Mouse (Mus musculus) midbrain, embryonic 11.5 days (tissue): ENCODE measurements at regions not wholly inside any gene's neighbourhood (a gene's known extent, or its start where the extent isn't known, plus 50 kb on each side); places are given as distances from the start of the nearest gene placed in this dataset.

Experiments
- ATAC-seq: fragments of 200-750 bp; cut with Nextera tagmentation; 2 replicates; pipeline ENCODE4 v1.8.0; 2017; ENCODE audit warnings: moderate TSS enrichment, moderate library complexity; ENCODE audit not compliant: low FRiP score
- DNase-seq: peaks from one replicate; pipeline ENCODE4 v3.0.0; 2015; ENCODE audit warnings: low spot score; ENCODE audit errors: missing footprints
- H3K27ac ChIP-seq: fragments of 300-500 bp; sonication (generic); 2 replicates; pipeline ENCODE4 v1.5.1; 2014; ENCODE audit warnings: low read depth, low read length
- H3K27me3 ChIP-seq: fragments of 300-500 bp; sonication (generic); 2 replicates; pipeline ENCODE4 v1.6.1; 2014; ENCODE audit warnings: mild to moderate bottlenecking, low read length, moderate library complexity, mixed read lengths; ENCODE audit not compliant: control insufficient read depth, insufficient read depth
- H3K36me3 ChIP-seq: fragments of 300-500 bp; sonication (generic); 2 replicates; pipeline ENCODE4 v1.6.1; 2014; ENCODE audit warnings: mild to moderate bottlenecking, low read length, moderate library complexity, mixed read lengths; ENCODE audit not compliant: control insufficient read depth, insufficient read depth
- H3K4me1 ChIP-seq: fragments of 300-500 bp; sonication (generic); 2 replicates; pipeline ENCODE4 v1.6.1; 2014; ENCODE audit warnings: low read length; ENCODE audit not compliant: control insufficient read depth, insufficient read depth
- H3K4me2 ChIP-seq: fragments of 300-500 bp; sonication (generic); 2 replicates; pipeline ENCODE4 v1.6.1; 2014; ENCODE audit warnings: mild to moderate bottlenecking, moderate library complexity
- H3K4me3 ChIP-seq: fragments of 300-500 bp; sonication (generic); 2 replicates; pipeline ENCODE4 v1.5.1; 2014; ENCODE audit warnings: low read depth, low read length
- H3K9ac ChIP-seq: fragments of 300-500 bp; sonication (generic); 2 replicates; pipeline ENCODE4 v1.6.1; 2014; ENCODE audit warnings: low read length
- H3K9me3 ChIP-seq: fragments of 300-500 bp; sonication (generic); 2 replicates; pipeline ENCODE4 v1.6.1; 2016; ENCODE audit warnings: low read length; ENCODE audit not compliant: control insufficient read depth
- WGBS: fragments of 180-500 bp; shearing (Covaris S2); extraction: QIAGEN DNeasy Blood & Tissue Kit; methylation state at CpG from one replicate; pipeline ENCODE4 v1.1.7; 2014; 5-methylcytosine and 5-hydroxymethylcytosine counted together

DNA sequence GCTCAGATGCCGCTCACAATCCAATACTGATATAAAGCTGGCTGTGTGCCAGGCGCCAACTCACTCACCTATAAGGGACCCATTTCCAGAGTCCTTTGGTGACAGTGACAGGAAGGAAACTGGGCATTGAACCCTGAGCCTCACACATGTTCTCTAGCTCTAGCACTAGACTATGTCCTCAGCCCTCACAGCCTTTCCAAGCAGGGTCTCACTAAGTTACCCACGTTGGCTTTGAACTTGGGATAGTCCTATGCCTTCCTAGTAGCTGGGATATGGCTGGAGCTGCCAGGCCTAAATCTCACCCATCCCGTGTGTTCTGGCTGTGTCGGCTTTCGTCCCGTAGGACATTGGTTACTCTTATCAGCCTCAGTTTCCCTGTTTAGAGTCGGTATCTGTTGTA lies 458.4 kb upstream of the Cdh4 start:
- 94% methylated on average over 8 of the region's 8 CpGs for WGBS
- ATAC-seq (no peak), DNase-seq (no peak)
- H3K27me3 ChIP-seq, result no peaks in the 10 kb centered on the region
- no peak overlapping the region for H3K9ac ChIP-seq
- H3K36me3 ChIP-seq, result no peaks in the 10 kb centered on the region
- H3K4me3 ChIP-seq, result no peak overlapping the region
- H3K4me2 ChIP-seq, result no peak overlapping the region
- H3K9me3 ChIP-seq, result no peaks in the 10 kb centered on the region
- no peak overlapping the region for H3K27ac ChIP-seq
- peaks cover 3% of the 10 kb centered on the region; the same call in 1 of the 2 replicates for H3K4me1 ChIP-seq

DNA sequence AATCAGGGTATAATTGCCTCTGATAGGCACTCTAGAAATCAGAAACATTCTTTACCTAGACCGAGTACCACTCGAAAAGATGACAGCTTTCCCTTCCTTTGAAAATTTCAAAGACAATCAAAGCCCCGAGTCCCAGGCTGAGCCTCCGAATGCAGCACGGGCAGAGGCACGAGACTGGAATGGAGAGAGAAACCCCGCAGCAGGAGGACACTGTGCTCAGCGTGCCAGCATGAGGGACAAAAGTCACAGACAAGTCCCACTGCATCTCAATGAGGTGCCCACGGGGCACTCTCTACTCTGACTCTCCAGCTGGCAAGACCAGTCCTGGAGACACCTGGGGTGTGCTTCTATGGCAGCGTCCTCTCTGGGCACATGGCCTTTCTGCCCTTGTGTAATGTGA lies 454.3 kb upstream of the Cdh4 start:
- H3K36me3 ChIP-seq, result no peaks in the 10 kb centered on the region
- H3K9ac ChIP-seq, result no peak overlapping the region
- no peaks in the 10 kb centered on the region for H3K9me3 ChIP-seq
- H3K4me1 ChIP-seq, result no peaks in the 10 kb centered on the region
- no peak overlapping the region for H3K4me3 ChIP-seq
- no peaks in the 10 kb centered on the region for H3K27me3 ChIP-seq
- ATAC-seq (no peak), DNase-seq (no peak)
- H3K4me2 ChIP-seq, result no peak overlapping the region
- no peak overlapping the region for H3K27ac ChIP-seq
- 74% methylated on average over 10 of the region's 10 CpGs for WGBS

DNA sequence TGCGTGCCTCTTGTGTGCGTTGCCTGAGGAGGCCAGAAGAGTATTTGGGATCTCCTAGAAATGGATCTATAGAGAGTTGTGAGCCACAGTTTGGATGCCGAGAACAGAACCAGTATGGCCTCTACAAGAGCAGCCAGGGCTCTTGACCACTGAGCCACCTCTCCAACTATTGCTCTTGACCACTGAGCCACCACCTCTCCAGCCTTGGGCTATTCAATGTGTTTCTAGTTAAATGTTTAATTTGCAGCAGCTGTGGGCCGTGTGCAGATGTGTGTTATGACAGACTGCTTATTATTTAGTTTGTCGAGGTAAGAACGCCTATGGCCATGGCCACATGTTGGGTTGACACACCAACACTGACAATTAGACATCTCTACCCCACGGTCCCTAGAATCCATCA lies 452.9 kb upstream of the Cdh4 start:
- H3K36me3 ChIP-seq, result no peaks in the 10 kb centered on the region
- no peak overlapping the region for H3K4me3 ChIP-seq
- no peak overlapping the region for H3K9ac ChIP-seq
- H3K4me2 ChIP-seq, result no peak overlapping the region
- H3K27ac ChIP-seq, result no peak overlapping the region
- no peaks in the 10 kb centered on the region for H3K4me1 ChIP-seq
- H3K9me3 ChIP-seq, result no peaks in the 10 kb centered on the region
- H3K27me3 ChIP-seq, result no peaks in the 10 kb centered on the region
- no peak for DNase-seq
- ATAC-seq, result no peak
- 83% methylated on average over 7 of the region's 7 CpGs for WGBS

DNA sequence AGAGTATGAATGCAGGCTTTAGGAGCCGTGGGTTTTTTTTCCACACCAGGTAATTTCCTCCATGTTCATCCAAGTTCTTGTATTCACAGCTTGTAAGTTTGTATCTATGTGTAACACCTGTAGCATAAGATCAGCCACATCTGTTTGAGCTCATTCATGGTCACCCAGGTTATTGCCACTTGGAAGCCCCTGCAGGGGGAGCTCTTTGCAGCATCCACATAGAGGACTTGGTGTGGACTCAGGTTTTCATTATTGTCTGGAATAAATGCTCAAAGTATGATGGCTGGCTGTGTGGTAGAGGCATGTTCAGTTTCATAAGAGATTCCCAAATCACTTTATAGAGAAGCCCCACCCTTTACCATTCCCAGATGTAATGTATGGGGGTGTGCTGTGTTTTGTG lies 452.4 kb upstream of the Cdh4 start:
- Histone ChIP-seq H3K9ac (no peak overlapping the region), H3K27ac (no peak overlapping the region), H3K36me3 (no peaks in the 10 kb centered on the region), H3K9me3 (no peaks in the 10 kb centered on the region), H3K4me2 (no peak overlapping the region), H3K4me1 (no peaks in the 10 kb centered on the region), H3K27me3 (no peaks in the 10 kb centered on the region), H3K4me3 (no peak overlapping the region)
- no peak for DNase-seq
- 81% methylated on average over 1 of the region's 1 CpGs for WGBS
- no peak for ATAC-seq

DNA sequence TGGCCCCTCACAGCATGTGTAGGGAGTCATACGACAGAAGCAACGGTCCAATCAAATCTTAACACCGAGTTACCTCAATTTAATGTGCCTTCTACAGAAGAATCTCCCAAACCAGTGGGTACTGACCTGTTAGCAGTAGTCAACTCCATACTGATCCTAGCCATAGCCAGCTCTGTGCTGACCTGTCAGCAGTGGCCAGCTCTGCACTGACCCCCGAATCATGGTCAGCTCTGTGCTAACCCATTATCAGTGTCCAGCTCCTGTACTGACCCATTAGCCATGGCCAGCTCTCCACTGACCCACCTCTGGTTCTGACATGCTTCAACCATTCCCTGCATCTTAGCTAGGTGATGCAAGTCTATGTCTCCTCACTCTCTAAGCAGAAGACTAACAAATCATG lies 451.3 kb upstream of the Cdh4 start:
- no peaks in the 10 kb centered on the region for H3K4me1 ChIP-seq
- H3K9me3 ChIP-seq, result no peaks in the 10 kb centered on the region
- no peaks in the 10 kb centered on the region for H3K36me3 ChIP-seq
- no peak overlapping the region for H3K4me3 ChIP-seq
- WGBS, result 90% methylated on average over 4 of the region's 4 CpGs
- peak; percentile 33 for DNase-seq
- no peak overlapping the region for H3K27ac ChIP-seq
- no peak overlapping the region for H3K4me2 ChIP-seq
- ATAC-seq, result no peak
- no peaks in the 10 kb centered on the region for H3K27me3 ChIP-seq
- no peak overlapping the region for H3K9ac ChIP-seq

DNA sequence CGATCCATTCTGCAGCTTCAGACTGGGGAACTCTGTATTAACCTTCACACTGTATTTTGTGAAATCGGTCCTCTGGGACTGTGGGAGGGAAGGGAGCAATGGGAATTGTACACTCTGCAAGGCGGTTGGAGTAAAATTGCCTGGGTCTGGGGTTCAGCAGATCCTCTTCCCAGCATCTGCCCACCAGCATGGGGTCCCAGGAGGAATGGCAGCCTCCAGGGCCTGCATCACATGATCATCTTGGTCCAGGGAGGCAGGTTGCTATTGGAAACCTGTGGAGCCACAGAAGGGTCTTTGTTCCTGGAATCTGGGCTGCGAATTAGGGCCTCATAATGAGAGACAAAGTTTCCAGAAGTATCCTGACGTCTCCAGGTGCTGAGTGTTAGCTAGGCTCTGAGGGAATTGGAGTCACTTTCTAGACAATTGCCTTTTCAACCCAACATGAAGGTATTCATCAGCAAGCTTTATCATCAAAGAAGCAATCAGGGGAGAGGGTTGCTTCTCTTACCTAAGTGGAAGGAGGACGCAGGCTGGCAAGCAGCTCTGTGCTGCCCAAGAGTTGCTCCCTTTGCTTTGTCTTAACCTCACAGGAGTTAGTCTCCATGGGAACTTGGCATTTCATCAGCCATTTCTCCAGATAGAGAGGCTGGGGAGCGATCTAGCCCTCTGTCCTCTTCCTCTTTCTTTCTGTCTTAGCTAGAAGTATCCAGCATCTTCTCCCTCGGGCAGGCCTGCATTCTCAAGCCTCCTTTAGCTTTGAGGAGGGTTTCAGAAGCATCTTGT lies 449.7 kb upstream of the Cdh4 start:
- Histone ChIP-seq H3K27ac (no peak overlapping the region), H3K27me3 (no peaks in the 10 kb centered on the region), H3K9ac (no peak overlapping the region), H3K36me3 (no peaks in the 10 kb centered on the region), H3K9me3 (no peaks in the 10 kb centered on the region), H3K4me2 (no peak overlapping the region), H3K4me3 (no peak overlapping the region), H3K4me1 (no peaks in the 10 kb centered on the region)
- DNase-seq (peak; percentile 81), ATAC-seq (0 out of 2 replicates have a peak, but pooled peaks have one; percentile 9)
- WGBS, result 62% methylated on average over 8 of the region's 8 CpGs

DNA sequence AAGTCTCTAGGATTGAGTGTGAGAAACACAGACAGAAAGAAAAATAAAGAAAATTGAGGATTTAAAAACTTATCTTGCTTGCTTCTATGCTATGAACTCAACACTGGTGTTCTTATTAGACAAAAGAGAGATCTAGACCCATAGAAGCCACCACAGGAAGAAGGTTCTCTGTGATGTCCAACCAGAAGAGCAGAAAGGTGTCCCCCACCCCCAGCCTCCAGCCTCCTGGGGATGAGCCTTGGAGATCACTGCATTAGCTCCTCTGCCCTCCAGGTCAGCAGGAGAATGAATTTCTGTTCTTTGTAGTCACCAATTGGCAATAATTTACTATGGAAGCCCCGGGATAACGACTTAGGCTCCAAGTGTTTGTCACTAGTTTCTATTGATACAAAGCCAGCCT lies 444.3 kb upstream of the Cdh4 start:
- Histone ChIP-seq H3K4me3 (no peak overlapping the region), H3K4me1 (no peaks in the 10 kb centered on the region), H3K27ac (no peak overlapping the region), H3K9me3 (no peaks in the 10 kb centered on the region), H3K27me3 (no peaks in the 10 kb centered on the region), H3K4me2 (no peak overlapping the region), H3K9ac (no peak overlapping the region), H3K36me3 (no peaks in the 10 kb centered on the region)
- peak; percentile 75 for DNase-seq
- ATAC-seq, result no peak
- 90% methylated on average over 2 of the region's 2 CpGs for WGBS

DNA sequence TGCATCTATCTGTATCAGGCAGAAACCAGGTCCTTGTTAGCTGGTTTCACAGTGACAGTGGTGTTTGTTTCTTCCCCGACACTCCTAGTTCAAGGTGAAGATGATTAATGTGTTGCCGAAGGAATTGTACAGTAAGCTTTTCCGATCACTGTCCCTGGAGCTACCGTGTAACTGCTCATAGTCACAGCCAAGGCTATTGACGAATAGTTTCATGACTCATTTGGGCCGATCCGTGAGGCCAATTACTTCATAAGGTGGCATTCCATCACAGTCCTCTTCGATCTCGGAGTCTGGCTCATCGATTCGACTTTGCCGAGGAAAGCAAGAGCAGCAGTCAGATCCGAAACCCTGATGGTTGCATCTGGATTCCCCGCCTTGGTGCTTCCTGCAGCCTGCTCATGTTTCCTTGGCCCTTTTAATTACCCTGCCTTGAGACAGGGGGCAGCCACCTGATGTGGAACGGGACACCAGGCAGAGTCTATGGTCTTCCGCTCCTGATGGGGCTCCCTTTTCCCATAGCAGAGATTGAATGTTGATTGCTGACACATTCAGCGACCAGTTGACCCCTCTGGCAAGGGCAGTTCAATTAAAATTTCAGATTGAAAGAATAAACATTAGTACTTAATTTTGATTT lies 441.7 kb upstream of the Cdh4 start:
- Histone ChIP-seq H3K36me3 (no peaks in the 10 kb centered on the region), H3K27ac (no peak overlapping the region), H3K9me3 (no peaks in the 10 kb centered on the region), H3K4me1 (no peaks in the 10 kb centered on the region), H3K4me3 (no peak overlapping the region), H3K9ac (no peak overlapping the region), H3K27me3 (no peaks in the 10 kb centered on the region), H3K4me2 (no peak overlapping the region)
- WGBS, result 88% methylated on average over 17 of the region's 17 CpGs
- ATAC-seq (no peak), DNase-seq (no peak)

DNA sequence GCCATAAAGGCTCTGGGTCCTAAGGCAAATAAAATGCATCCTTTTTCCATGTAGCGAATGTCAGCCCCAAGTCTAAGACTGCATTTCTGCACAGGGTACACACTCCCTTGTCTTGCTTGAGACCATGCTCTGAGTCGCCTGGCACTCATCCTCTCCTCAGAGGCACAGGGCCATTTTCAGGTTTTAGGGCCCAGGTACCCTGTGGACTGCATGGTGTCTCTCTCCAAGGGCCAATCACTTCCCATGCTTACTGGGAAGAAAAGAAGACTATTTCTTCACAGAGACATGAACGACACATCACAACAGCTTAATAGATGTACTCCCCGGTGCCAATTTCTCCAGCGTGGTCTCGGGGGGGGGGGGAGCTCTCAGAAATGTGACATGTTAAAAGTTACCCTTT lies 434.5 kb upstream of the Cdh4 start:
- 84% methylated on average over 6 of the region's 6 CpGs for WGBS
- Histone ChIP-seq H3K27me3 (no peaks in the 10 kb centered on the region), H3K36me3 (no peaks in the 10 kb centered on the region), H3K9ac (no peak overlapping the region), H3K4me2 (no peak overlapping the region), H3K4me3 (no peak overlapping the region), H3K9me3 (no peaks in the 10 kb centered on the region), H3K4me1 (no peaks in the 10 kb centered on the region), H3K27ac (no peak overlapping the region)
- ATAC-seq, result no peak
- no peak for DNase-seq
